Mouse (Mus musculus) lung, postnatal 4 days (tissue): ENCODE data around the gene Cdc42ep1.

Experiments used
- DNase-seq, 2 experiments: peaks; one replicate each; pipeline ENCODE4 v3.0.0; 2021

Cdc42ep1 gene

GRCm38 (mm10) chr15:78842371-78843163, at the start of gene Cdc42ep1:
TSS of gene Cdc42ep1 (plus strand) at chr15:78842624.
- peak; percentile 86 to 95 for DNase-seq

DNA sequence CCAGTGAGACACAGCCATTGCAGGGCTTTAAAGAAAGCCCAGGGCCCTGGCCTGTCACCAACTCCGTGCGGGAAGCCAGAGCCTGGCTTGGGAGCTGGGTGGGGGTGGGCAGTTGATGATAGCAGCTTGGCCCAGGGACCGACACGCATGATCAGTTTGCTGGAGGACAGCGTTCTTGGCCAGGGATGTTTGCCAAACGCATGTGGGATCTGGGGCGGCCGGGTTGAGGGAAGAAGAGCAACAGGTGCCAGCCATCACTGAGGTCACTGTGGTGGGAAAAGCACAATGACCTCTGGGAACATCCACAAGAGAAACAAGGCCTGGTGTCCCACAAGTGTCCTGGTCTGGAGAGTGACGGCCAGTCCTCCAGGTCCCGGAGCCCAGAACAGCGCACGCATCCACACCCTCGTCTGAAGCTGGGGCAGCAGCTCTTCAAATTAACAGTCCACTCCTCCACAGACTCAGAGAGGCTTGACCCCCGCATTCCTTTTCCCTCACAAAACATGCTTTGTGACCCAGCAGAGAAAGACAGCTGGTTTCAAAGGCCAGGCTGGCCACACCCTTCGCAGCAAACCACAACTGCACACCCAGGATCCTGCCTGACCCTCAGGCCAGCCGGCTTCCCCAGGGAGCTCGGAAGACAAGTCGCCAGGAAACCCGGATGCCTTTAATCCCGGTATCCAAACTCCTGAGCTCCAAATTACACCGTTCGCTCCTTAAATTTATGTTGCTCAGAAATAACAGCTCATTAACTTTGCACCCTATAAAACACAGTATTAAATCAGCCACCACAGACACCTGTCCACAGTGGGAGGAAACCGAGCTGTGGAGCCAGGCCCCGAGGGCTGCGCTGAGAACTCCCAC, 46.0 kb upstream of the Cdc42ep1 start:
- no peak for DNase-seq

- DNase-seq = no peak
These were observed 45.4 kb upstream of the Cdc42ep1 start for GRCm38 (mm10) chr15:78797060-78797329.

- peak in 1 of 2 experiments; percentile 30 for DNase-seq
These were observed 43.4 kb upstream of the Cdc42ep1 start for GRCm38 (mm10) chr15:78799029-78799428.

DNA sequence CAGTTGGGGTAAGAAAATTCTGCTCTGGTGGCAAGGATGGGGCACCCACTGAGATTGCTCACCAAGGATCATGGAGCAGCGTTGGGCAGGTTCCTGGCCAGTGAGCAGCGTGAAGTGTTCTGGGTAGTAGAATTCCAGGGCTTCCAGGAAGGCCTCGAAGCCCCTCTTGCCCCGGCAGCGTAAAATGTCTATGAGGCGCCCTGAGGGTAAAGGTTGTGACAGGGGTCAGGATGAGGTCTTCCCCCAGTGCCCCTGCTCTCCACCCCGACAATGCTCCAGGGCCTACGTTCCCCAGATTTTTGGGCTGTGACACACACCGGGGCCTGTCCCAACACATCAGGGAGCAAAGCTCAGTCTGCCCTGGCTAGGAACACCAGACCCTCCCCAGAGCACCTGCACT, 40.9 kb upstream of the Cdc42ep1 start:
- no peak for DNase-seq

DNA sequence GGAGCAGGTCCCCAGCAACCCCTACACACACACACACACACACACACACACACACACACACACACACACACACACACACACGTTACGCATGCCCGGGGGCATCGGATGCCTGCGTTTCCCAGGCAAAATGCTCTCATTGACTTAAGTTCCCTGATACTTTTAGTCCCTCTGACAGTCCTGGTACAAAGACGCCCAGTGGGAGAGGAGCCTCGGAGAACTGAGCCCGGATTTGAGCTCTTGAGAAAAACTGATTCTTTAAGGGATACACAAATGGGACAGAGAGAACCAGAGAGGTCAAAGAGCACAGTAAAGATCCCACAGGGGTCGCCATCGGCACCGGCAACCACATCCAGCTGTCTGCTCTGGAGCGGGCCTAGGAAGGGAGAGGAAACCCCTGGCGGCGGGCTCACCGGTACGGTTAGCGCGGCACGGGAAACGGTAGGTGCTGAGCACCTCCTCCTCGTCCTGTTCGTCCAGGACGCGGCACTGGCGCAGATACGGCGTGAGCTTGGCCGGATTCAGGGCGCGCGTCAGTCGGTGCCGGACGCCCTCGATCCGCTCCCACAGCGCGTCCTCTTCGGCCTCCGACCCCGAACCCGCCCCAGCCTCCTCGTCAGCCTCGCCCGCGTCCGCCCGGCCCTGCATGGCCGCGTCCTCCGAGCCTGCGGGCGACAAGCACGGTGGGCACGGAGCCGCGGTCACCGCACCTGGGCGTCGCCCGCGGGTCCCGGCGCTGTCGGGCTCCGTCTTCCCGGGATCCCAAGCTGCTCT, 40.3 kb upstream of the Cdc42ep1 start:
- DNase-seq = peak; percentile 56 to 63

DNA sequence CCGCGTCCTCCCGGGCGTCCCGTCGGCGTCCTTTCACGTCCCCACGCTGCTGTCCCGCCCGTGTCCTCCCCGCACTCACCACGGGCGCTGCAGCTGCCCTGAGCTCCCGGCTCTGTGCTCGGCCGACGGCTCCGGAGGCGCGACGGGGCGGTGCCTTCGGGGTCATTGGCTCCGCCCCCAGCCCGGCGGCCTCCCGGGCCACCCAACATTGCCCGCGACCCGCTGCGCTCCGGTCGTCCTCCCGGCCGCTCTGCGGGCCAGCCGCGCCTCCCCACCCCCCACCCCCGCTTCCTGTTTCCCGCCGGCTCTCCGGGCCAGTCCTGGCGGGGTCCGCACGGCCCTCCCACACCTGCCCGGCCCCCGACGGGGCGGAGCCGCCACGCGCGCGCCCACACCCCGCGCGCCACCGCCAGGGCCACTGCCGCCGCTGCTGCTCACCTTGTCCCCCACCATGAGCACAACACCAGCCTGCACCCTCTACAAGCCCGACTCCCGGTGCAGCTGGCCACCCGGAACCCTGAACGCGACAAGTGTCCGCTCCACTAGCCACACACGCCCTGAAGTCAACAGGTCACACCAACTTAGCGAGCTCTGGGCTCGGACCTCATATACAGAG, 39.5 kb upstream of the Cdc42ep1 start, which contains the start of gene Card10:
Gene Card10 (minus strand): TSS at position 267 of the 616 bp plus-strand sequence.
- peak; percentile 77 to 84 for DNase-seq

DNA sequence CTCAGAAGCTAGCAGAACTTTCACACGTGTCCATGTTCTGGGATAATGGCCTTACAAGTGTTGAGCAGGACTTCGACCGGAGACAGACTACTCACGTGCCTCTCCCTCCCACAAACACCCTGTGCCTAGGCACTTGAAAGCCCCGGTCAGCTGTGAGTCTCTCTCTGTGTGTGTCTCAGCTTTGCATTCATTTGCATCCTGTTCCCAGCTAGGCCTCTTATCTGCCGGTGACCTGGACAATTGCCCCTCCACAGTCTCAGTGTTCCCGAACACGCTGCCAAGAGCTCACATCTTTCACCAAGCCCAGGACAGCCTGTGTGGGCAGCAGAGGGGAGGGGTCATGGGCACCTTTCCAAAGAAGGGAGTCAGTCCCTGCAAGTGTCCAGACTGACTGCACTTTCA, 38.9 kb upstream of the Cdc42ep1 start:
- peak; percentile 70 to 81 for DNase-seq

GRCm38 (mm10) chr15:78804326-78804725, 38.1 kb upstream of the Cdc42ep1 start:
- peak in 1 of 2 experiments; percentile 62 for DNase-seq

GRCm38 (mm10) chr15:78805351-78805750, 37.1 kb upstream of the Cdc42ep1 start:
- DNase-seq = peak in 1 of 2 experiments; percentile 17

DNA sequence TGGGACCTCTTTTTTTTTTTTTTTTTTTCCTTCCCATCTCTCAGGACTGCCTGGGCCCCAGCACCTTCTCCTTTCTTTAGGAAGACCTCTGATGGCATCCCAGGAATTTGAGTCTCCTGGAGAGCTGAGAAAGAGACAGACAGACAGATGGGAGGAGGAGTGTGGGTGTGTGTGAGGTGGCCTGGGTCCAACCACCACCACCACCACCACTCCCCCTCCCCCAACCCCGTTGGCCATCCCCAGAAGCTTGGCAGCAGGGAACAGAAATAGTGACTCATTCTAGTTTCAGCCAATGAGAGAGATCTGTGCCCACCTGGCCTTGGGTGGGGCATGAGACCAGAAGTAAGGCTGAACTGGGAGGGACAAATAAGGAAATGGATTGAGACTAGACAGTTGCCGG, 35.8 kb upstream of the Cdc42ep1 start:
- no peak for DNase-seq

- DNase-seq = no peak
These were observed 35.3 kb upstream of the Cdc42ep1 start for GRCm38 (mm10) chr15:78807141-78807540.

DNA sequence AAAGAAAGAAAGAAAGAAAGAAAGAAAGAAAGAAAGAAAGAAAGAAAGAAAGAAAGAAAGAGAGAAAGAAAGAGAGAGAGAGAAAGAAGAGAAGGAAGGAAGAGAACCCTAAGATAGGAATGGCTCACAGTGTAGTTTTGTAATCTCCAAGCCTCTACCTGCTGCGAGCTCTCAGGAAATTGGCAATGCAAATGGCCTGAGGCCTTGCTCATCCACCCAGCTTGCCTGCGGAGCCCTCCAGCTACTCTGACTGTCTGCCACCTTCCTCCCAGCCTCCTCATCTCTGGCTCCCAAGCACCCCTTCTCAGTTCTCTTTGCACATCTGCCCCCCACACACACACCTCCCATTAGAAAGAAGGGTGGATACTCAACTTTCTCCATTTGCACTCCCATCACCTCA, 33.4 kb upstream of the Cdc42ep1 start:
- DNase-seq = no peak

GRCm38 (mm10) chr15:78809739-78810138, 32.7 kb upstream of the Cdc42ep1 start:
- peak in 1 of 2 experiments; percentile 34 for DNase-seq

DNA sequence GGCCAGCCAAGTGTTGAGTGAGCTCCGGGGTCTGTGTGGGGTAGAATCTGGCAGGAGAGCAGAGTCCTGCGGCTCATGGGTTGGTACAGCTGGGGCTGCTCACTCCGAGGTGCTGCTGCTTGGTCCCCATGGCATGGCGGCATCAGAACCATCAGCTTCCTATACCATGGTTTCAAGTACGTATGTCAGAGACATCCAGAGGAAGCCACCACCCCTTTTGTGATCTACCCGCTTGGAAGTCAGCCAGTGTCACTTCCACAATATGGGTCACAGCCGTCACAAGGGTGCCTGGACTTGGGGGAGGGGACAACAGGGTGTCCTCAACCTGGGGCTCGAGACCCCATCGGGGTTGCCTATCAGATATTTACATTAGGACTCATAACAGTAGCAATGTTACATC, 32.3 kb upstream of the Cdc42ep1 start:
- no peak for DNase-seq

DNA sequence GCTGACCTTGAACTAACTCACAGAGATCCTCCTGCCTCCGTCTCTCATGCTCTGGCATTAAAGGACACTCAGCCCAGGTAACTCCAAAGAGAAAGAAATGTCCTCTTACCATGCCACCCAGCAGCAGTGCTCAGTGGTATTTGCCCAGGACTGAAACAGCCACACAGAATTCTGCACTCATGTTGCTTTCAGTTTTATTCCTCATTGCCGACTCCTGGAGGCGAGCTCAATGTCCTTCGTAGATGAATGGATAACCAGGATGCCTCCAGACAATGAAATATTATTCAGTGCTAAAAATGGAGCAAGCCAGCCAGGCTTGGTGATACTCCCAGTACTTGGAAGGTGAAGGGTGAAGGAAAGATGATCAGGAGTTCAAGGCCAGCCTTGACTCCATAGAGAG, 28.8 kb upstream of the Cdc42ep1 start:
- no peak for DNase-seq

- DNase-seq = peak; percentile 75 to 82
These were observed 26.9 kb upstream of the Cdc42ep1 start for GRCm38 (mm10) chr15:78815314-78816073.

GRCm38 (mm10) chr15:78816074-78816391, 26.4 kb upstream of the Cdc42ep1 start:
- no peak for DNase-seq

DNA sequence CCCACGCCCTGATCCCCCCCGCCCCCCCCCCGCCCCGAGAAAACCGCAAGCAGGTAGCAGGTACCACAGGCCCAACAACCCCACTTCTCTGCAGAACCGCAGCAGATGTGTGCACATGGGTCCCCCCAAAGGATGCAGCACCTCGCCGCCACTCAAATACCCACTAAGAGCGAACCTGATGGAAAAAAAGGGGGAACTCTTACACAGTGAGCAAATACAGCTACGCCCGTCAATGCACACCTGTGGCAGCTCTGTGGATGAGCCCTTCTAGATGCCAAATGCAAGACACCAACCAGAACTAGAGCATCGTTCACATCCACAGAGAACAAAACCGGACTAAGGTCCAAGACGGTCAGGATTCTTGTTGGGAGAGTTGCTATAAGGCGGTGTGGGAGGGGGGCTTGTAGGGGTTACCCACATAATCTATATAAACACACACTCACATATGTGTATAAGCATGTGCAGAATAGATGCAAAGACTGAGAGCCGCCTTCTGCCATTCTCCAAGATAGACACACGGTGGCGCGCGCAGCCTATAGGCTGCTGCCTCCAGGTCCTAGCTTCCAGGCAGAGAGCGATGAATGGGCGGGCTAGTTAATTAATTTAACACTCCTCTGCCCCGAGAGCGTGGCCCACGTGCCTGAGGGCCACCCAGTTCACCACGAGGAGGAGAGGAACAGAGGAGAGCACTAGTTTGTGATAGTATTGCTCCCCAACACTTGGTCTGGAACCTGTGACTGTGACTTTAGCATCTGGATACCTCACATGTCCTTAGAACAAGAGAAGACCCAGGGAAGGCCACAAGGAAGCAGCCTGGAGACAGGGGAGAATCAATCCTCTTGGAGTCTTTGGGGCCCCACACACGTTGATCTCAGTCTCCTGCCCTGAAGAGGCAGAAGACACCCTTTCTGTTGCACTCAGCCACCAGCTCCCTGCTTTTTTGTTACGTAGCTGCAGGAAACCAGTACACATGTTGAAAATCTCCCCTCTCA, 15.9 kb upstream of the Cdc42ep1 start:
- DNase-seq = peak; percentile 80 to 84

- peak in 1 of 2 experiments; percentile 67 for DNase-seq
These were observed 14.1 kb upstream of the Cdc42ep1 start for GRCm38 (mm10) chr15:78828315-78828714.

- DNase-seq = no peak
These were observed 12.8 kb upstream of the Cdc42ep1 start for GRCm38 (mm10) chr15:78829636-78830035.
